Mouse (Mus musculus): Measurements from ENCODE around the gene Fyb.

- TF ChIP-seq POLR2A (IDR thresholded peaks at IDR 0.05; ENCODE audit: insufficient read length, low read depth) (no peak), USF1 (IDR thresholded peaks at IDR 0.05; ENCODE audit: low read depth) (no peak), POLR2AphosphoS2 (IDR thresholded peaks at IDR 0.05; ENCODE audit: insufficient read length, low read depth) (no peak), MAX (IDR thresholded peaks at IDR 0.05; ENCODE audit: low read depth) (no peak), TCF12 (IDR thresholded peaks at IDR 0.05; ENCODE audit: insufficient read depth, poor library complexity, severe bottlenecking) (no peak), CEBPB (IDR thresholded peaks at IDR 0.05; ENCODE audit: insufficient read depth, poor library complexity, severe bottlenecking) (no peak), TCF3 (IDR thresholded peaks at IDR 0.05; ENCODE audit: insufficient read length, low read depth) (no peak), E2F4 (IDR thresholded peaks at IDR 0.05; ENCODE audit: insufficient read depth) (no peak), MYOD1 (IDR thresholded peaks at IDR 0.05; ENCODE audit: control insufficient read depth in 1 of 3, insufficient read length in 2 of 3, low read depth in 2 of 3) (no peak), REST (IDR thresholded peaks at IDR 0.05; ENCODE audit: insufficient read depth, insufficient read length) (no peak), SRF (IDR thresholded peaks at IDR 0.05; ENCODE audit: control insufficient read depth, insufficient read length, low read depth) (no peak), MYOG (IDR thresholded peaks at IDR 0.05; ENCODE audit: control insufficient read depth in 1 of 3, insufficient read depth in 1 of 3, insufficient read length in 2 of 3, low read depth in 2 of 3) (no peak)
These were observed 2.7 kb downstream of the Fyb start for GRCm38 (mm10) chr15:6525386-6525785.

All from myocyte (in vitro differentiated cells).